Mouse (Mus musculus) testis, adult 2 months (tissue): Measurements from ENCODE around the gene Olfr434.

ENCODE experiments used
- CTCF ChIP-seq: fragments of 200-500 bp; IDR thresholded peaks from 2 replicates; pipeline ENCODE4 v1.5.1; 2012; ENCODE audit warnings: low read depth, mild to moderate bottlenecking, inconsistent platforms, low read length, moderate library complexity; ENCODE audit not compliant: control insufficient read depth, insufficient read depth, insufficient replicate concordance
- POLR2A ChIP-seq: fragments of 200-500 bp; IDR thresholded peaks from 2 replicates; pipeline ENCODE4 v1.6.1; 2012; ENCODE audit warnings: low read depth, mild to moderate bottlenecking, inconsistent platforms, low read length, moderate library complexity; ENCODE audit not compliant: control insufficient read depth

GRCm38 (mm10) chr6:43167246-43167645, 45.6 kb upstream of the Olfr434 start:
- no peak for TF ChIP-seq CTCF
- no peak for TF ChIP-seq POLR2A
